Mouse (Mus musculus): ENCODE results near the gene 3110018I06Rik. TPM values are rescaled to one million over a fixed set of nuclear protein-coding genes. Genes with fewer than 3 reads are reported as not detected.

3110018I06Rik gene
- polyA plus RNA-seq, 1 experiment from 2014 or later, result not detected

DNA sequence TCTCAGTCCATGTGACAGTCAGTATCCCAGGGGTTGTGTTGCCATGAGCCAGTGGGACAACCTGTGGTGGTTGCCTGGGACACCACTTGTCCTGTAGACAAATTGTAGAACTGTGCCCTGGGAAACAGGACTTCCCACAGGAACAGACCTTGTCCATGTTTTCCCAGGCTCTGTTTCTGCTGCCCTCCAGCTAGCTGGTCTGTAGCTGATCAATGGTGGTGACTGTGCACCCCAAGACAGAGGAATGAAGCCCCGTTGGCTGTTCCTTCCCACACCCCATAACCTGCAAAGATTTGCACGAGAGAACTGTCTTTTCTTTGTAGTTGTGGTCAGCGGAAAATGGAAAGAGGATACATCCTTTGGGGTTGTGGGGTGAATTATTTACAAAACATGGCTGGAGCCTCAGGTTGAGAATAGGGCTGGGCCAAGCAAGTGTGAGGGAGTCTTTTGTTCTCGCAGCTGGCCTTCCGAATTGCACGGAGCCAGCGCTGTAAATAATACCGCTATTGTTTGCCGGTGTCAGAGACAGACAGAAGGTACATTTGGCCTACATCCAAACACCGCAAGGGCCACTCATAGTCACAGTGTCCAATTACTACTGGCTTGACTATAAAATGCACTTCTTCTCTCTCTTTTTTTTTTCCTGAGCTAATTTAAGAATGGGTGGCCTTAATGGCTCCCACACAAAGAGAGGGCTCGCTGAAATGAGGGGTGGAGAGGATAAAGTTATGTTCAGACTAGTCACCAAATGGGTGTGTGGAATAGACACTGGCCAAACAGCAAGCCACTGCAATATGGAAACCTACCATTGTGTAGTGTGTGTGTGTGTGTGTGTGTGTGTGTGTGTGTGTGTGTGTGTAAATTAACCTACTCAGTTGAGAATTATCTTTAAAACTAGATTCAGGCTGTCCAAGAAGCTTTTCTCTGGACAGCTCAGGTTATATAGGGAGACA lies 28.1 kb downstream of the 3110018I06Rik start:
- in situ Hi-C loops (cut with MboI; ENCODE audit: low pct_unique_long_range_greater_than_20kb), result no loop called here
- DNase-seq (ENCODE audit: low read depth, low spot score) (no peak), ATAC-seq (no peak)
- POLR2A ChIA-PET, result no interaction called here
- CTCF ChIA-PET, result interaction anchor here (1.6 kb wide), 1 partner anchor 11 kb away, joined by 4 read pairs; no protein-coding TSS in a partner anchor
- no peaks in the 10 kb centered on the region for H3K27me3 ChIP-seq
- no peak for TF ChIP-seq CTCF (IDR thresholded peaks at IDR 0.05)

- in situ Hi-C loops (cut with MboI; ENCODE audit: low pct_unique_long_range_greater_than_20kb), result no loop called here
- ChIA-PET POLR2A (no interaction called here), CTCF (no interaction called here)
- ATAC-seq (no peak), DNase-seq (ENCODE audit: low read depth, low spot score) (no peak)
- no peak for TF ChIP-seq CTCF (IDR thresholded peaks at IDR 0.05)
- no peaks in the 10 kb centered on the region for H3K27me3 ChIP-seq
Observed at GRCm38 (mm10) chr12:107520941-107521340, 32.5 kb downstream of the 3110018I06Rik start.

GRCm38 (mm10) chr12:107528346-107528880 lies 40.0 kb downstream of the 3110018I06Rik start:
- ATAC-seq, result no peak
- CTCF ChIA-PET, result interaction anchor here (1.5 kb wide), 1 partner anchor 12 kb away, joined by 4 read pairs; no protein-coding TSS in a partner anchor
- no peak for TF ChIP-seq CTCF (IDR thresholded peaks at IDR 0.05)
- POLR2A ChIA-PET, result no interaction called here
- no peak for DNase-seq (ENCODE audit: low read depth, low spot score)
- no peaks in the 10 kb centered on the region for H3K27me3 ChIP-seq
- in situ Hi-C loops (cut with MboI; ENCODE audit: low pct_unique_long_range_greater_than_20kb), result no loop called here

DNA sequence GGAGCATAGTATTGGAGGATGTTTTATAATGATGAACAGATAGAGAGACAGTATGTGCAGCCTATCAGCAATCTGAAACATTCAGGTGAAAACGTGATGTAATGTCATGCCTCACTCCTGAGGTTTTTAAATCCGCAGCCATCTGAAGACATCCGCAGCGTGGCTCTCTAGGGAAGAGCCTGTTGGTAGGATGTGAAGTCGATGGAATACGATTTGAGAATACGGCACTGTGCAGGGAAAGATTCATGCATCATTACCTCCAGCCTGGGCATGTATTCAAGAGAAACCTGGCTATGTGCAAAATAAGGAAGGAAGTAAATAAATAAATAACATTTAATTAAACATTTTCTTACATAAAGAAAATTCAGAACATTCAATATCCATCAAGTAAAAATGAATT lies 44.4 kb downstream of the 3110018I06Rik start:
- no peaks in the 10 kb centered on the region for H3K27me3 ChIP-seq
- ATAC-seq (no peak), DNase-seq (ENCODE audit: low read depth, low spot score) (no peak)
- TF ChIP-seq CTCF (IDR thresholded peaks at IDR 0.05), result no peak
- ChIA-PET POLR2A (no interaction called here), CTCF (no interaction called here)
- in situ Hi-C loops (cut with MboI; ENCODE audit: low pct_unique_long_range_greater_than_20kb), result no loop called here
